Mouse (Mus musculus) forebrain, embryonic 16.5 days (tissue): ENCODE measurements around the gene Ttc32. TPM values are rescaled to one million over a fixed set of nuclear protein-coding genes. Genes with fewer than 3 reads are reported as not detected.
A peak's percentile ranks its signal among the peaks of the same experiment; 100 is the strongest.

Experiments
- ATAC-seq: fragments of 200-750 bp; cut with Nextera tagmentation; 2 replicates; pipeline ENCODE4 v1.8.0; 2017; ENCODE audit warnings: mild to moderate bottlenecking, moderate library complexity
- H3K27ac ChIP-seq: fragments of 300-500 bp; sonication (generic); 2 replicates; pipeline ENCODE4 v1.5.1; 2014; ENCODE audit warnings: low read length, control low read depth
- H3K27me3 ChIP-seq: fragments of 300-500 bp; sonication (generic); replicated peaks from 2 replicates; pipeline ENCODE4 v1.6.1; 2014; ENCODE audit warnings: low read length; ENCODE audit not compliant: control insufficient read depth, insufficient read depth
- H3K36me3 ChIP-seq: fragments of 300-500 bp; sonication (generic); 2 replicates; pipeline ENCODE4 v1.6.1; 2014; ENCODE audit not compliant: control insufficient read depth, insufficient read depth
- H3K4me1 ChIP-seq: fragments of 300-500 bp; sonication (generic); replicated peaks from 2 replicates; pipeline ENCODE4 v1.6.1; 2014; ENCODE audit warnings: low read length; ENCODE audit not compliant: control insufficient read depth, insufficient read depth
- H3K4me2 ChIP-seq: fragments of 300-500 bp; sonication (generic); 2 replicates; pipeline ENCODE4 v1.6.1; 2014; ENCODE audit warnings: mild to moderate bottlenecking, low read length, control low read depth
- H3K4me3 ChIP-seq: fragments of 300-500 bp; sonication (generic); replicated peaks from 2 replicates; pipeline ENCODE4 v1.5.1; 2014; ENCODE audit warnings: mild to moderate bottlenecking, low read length, control low read depth
- H3K9ac ChIP-seq: fragments of 300-500 bp; sonication (generic); replicated peaks from 2 replicates; pipeline ENCODE4 v1.6.1; 2014; ENCODE audit warnings: low read depth, low read length, control low read depth
- H3K9me3 ChIP-seq: fragments of 300-500 bp; sonication (generic); 2 replicates; pipeline ENCODE4 v1.6.1; 2016; ENCODE audit warnings: low read length; ENCODE audit not compliant: control insufficient read depth
- WGBS: fragments of 180-500 bp; shearing (Covaris S2); extraction: QIAGEN DNeasy Blood & Tissue Kit; methylation state at CpG from one replicate; pipeline ENCODE4 v1.1.7; 2014; 5-methylcytosine and 5-hydroxymethylcytosine counted together
- polyA plus RNA-seq: library from polyadenylated mRNA; unstranded; fragments of >200 nt; fragmentation: Nextera tagmentation; extraction: Ambion mirVana; gene quantifications from 2 replicates; pipeline ENCODE4 v1.2.1, GENCODE M21; 2015

Ttc32 gene
- polyA plus RNA-seq, 1 experiment from 2014 or later, result 8.9 TPM

GRCm38 (mm10) chr12:9054012-9054411, 24.2 kb downstream of the Ttc32 start:
- no peaks in the 10 kb centered on the region for H3K27me3 ChIP-seq
- ATAC-seq, result no peak
- no peak overlapping the region for H3K27ac ChIP-seq
- WGBS, result 75% methylated on average over 2 of the region's 2 CpGs
- H3K4me1 ChIP-seq, result no peaks in the 10 kb centered on the region
- H3K9me3 ChIP-seq, result no peaks in the 10 kb centered on the region
- no peak overlapping the region for H3K4me2 ChIP-seq
- no peak overlapping the region for H3K9ac ChIP-seq
- H3K36me3 ChIP-seq, result no peaks in the 10 kb centered on the region
- no peak overlapping the region for H3K4me3 ChIP-seq

GRCm38 (mm10) chr12:9055269-9055668, 25.5 kb downstream of the Ttc32 start:
- H3K4me2 ChIP-seq, result no peak overlapping the region
- ATAC-seq, result no peak
- 79% methylated on average over 11 of the region's 11 CpGs for WGBS
- H3K27ac ChIP-seq, result no peak overlapping the region
- H3K27me3 ChIP-seq, result no peaks in the 10 kb centered on the region
- no peak overlapping the region for H3K4me3 ChIP-seq
- H3K9me3 ChIP-seq, result no peaks in the 10 kb centered on the region
- no peaks in the 10 kb centered on the region for H3K4me1 ChIP-seq
- no peaks in the 10 kb centered on the region for H3K36me3 ChIP-seq
- H3K9ac ChIP-seq, result no peak overlapping the region

- Histone ChIP-seq H3K4me1 (no peaks in the 10 kb centered on the region), H3K9me3 (no peaks in the 10 kb centered on the region), H3K9ac (no peak overlapping the region), H3K27me3 (no peaks in the 10 kb centered on the region), H3K27ac (no peak overlapping the region), H3K4me2 (no peak overlapping the region), H3K36me3 (no peaks in the 10 kb centered on the region), H3K4me3 (no peak overlapping the region)
- 78% methylated on average over 3 of the region's 3 CpGs for WGBS
- ATAC-seq, result no peak
Measured at GRCm38 (mm10) chr12:9059502-9059901, 29.7 kb downstream of the Ttc32 start.

GRCm38 (mm10) chr12:9059965-9060364, 30.2 kb downstream of the Ttc32 start:
- no peak overlapping the region for H3K27ac ChIP-seq
- H3K9me3 ChIP-seq, result no peaks in the 10 kb centered on the region
- no peaks in the 10 kb centered on the region for H3K4me1 ChIP-seq
- H3K4me2 ChIP-seq, result no peak overlapping the region
- no peaks in the 10 kb centered on the region for H3K36me3 ChIP-seq
- no peaks in the 10 kb centered on the region for H3K27me3 ChIP-seq
- WGBS, result 95% methylated on average over 9 of the region's 9 CpGs
- ATAC-seq, result no peak
- no peak overlapping the region for H3K4me3 ChIP-seq
- H3K9ac ChIP-seq, result no peak overlapping the region

- Histone ChIP-seq H3K36me3 (no peaks in the 10 kb centered on the region), H3K9ac (no peak overlapping the region), H3K27me3 (no peaks in the 10 kb centered on the region), H3K27ac (no peak overlapping the region), H3K4me3 (no peak overlapping the region), H3K4me1 (no peaks in the 10 kb centered on the region), H3K9me3 (no peaks in the 10 kb centered on the region), H3K4me2 (no peak overlapping the region)
- whole genome bisulfite sequencing, result 44% methylated on average over 6 of the region's 6 CpGs
- no peak for ATAC-seq
Measured at GRCm38 (mm10) chr12:9063611-9064010, 33.8 kb downstream of the Ttc32 start.

GRCm38 (mm10) chr12:9071058-9071457, 41.3 kb downstream of the Ttc32 start:
- H3K4me1 ChIP-seq, result 0 out of 2 replicates have a peak, but pooled peaks cover 3% of the 10 kb centered on the region
- H3K27me3 ChIP-seq, result no peaks in the 10 kb centered on the region
- no peak overlapping the region for H3K27ac ChIP-seq
- H3K4me3 ChIP-seq, result no peak overlapping the region
- WGBS, result 77% methylated on average over 1 of the region's 1 CpGs
- H3K9me3 ChIP-seq, result no peaks in the 10 kb centered on the region
- H3K4me2 ChIP-seq, result no peak overlapping the region
- no peak overlapping the region for H3K9ac ChIP-seq
- no peak for ATAC-seq
- no peaks in the 10 kb centered on the region for H3K36me3 ChIP-seq

- ATAC-seq, result peak; percentile 65
- H3K27me3 ChIP-seq, result no peaks in the 10 kb centered on the region
- H3K4me2 ChIP-seq, result no peak overlapping the region
- H3K27ac ChIP-seq, result no peak overlapping the region
- 19% methylated on average over 4 of the region's 4 CpGs for WGBS
- no peaks in the 10 kb centered on the region for H3K36me3 ChIP-seq
- H3K4me3 ChIP-seq, result no peak overlapping the region
- H3K9me3 ChIP-seq, result no peaks in the 10 kb centered on the region
- H3K4me1 ChIP-seq, result 0 out of 2 replicates have a peak, but pooled peaks cover 3% of the 10 kb centered on the region
- no peak overlapping the region for H3K9ac ChIP-seq
Measured at GRCm38 (mm10) chr12:9071493-9071892, 41.7 kb downstream of the Ttc32 start.

GRCm38 (mm10) chr12:9077554-9078125, 47.8 kb downstream of the Ttc32 start:
- H3K4me1 ChIP-seq, result no peaks in the 10 kb centered on the region
- 91% methylated on average over 3 of the region's 3 CpGs for WGBS

GRCm38 (mm10) chr12:9090226-9090625, 60.4 kb downstream of the Ttc32 start:
- H3K4me3 ChIP-seq, result no peak overlapping the region
- H3K36me3 ChIP-seq, result no peaks in the 10 kb centered on the region
- WGBS, result 87% methylated on average over 7 of the region's 7 CpGs
- no peaks in the 10 kb centered on the region for H3K27me3 ChIP-seq
- no peaks in the 10 kb centered on the region for H3K9me3 ChIP-seq
- no peak overlapping the region for H3K27ac ChIP-seq
- no peak overlapping the region for H3K9ac ChIP-seq
- no peak for ATAC-seq
- H3K4me2 ChIP-seq, result no peak overlapping the region
- no peaks in the 10 kb centered on the region for H3K4me1 ChIP-seq

More at GRCm38 (mm10) chr12:9077554-9078125, 47.8 kb downstream of the Ttc32 start:
- Histone ChIP-seq H3K27ac (no peak overlapping the region), H3K4me3 (no peak overlapping the region), H3K9me3 (no peaks in the 10 kb centered on the region), H3K27me3 (no peaks in the 10 kb centered on the region), H3K9ac (no peak overlapping the region), H3K36me3 (no peaks in the 10 kb centered on the region), H3K4me2 (no peak overlapping the region)
- no peak for ATAC-seq
